Mouse (Mus musculus) liver, embryonic 14.5 days (tissue): ENCODE measurements around the gene Atg5.

ENCODE experiments used
- CTCF ChIP-seq: IDR thresholded peaks from 2 replicates; pipeline ENCODE4 v1.5.1; 2016; ENCODE audit warnings: antibody characterized with exemption, low read depth, control low read depth
- EP300 ChIP-seq: IDR thresholded peaks from 2 replicates; pipeline ENCODE4 v1.6.1; 2016; ENCODE audit warnings: antibody characterized with exemption, low read depth

DNA sequence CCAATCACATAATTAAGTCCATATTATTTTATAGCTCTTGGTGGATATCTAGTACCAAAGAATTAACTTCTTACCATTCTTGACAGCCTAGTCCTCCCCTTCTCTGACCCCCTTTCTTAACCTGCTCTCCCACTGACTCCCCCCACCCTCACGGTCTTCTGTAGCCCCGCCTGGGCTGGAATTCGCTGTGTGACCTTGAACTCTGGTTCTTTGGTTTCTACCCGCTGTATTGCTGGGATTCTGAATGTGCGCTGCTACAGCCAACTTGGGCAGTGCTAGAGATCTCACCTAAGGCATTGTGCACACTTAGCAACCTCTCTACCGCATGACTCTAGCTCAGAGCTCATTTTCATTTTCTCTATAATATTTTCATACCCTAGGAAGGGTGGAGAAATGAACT, 90.7 kb downstream of the Atg5 start:
- TF ChIP-seq CTCF (no peak), EP300 (no peak)
